Mouse (Mus musculus): ENCODE data around the gene Ptpru. TPM values are rescaled to one million over a fixed set of nuclear protein-coding genes. Genes with fewer than 3 reads are reported as not detected.

The Ptpru gene
- polyA plus RNA-seq (2014; fragmentation: Nextera tagmentation; extraction: Ambion mirVana) = 5.4 and 5.7 TPM in 2 replicates

DNA sequence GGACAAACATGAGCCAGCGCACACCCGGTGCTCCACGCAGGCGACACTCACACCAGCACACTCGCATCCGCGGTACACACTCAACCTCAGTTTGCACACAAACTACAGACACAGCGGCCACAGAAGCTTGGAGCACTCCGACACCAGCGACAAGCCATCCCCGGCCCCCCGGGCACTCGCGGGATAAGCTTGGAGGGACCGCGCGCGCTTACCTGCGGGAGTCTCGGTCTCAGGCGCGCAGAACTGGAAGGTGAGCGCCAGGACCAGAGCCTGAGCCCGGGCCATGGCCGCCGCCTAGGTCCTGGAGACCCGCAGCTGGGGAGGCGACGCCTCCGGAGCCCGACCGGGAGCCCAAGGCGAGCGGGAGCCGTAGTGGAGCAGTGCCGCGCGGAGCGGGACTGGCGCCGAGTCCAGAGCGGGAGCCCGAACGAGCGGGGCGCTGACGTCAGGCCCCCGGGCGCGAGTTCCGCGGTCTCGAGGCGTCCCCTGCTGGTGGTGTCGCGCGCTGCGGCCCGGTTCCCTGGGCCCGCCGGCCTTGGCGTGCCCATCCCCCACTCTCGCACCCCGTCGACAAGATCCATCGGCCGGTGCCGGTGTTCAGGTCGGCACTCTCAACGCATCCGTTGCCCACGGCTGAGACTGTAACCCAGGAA lies at the start of gene Ptpru:
TSS of gene Ptpru (minus strand) at position 417 of the 653 bp plus-strand sequence.
- H3K27me3 ChIP-seq (replicated peaks; ENCODE audit: control insufficient read depth, insufficient read depth, low read length) = peaks cover 15% of the 10 kb centered on the region
- H3K27ac ChIP-seq (ENCODE audit: low read depth) = no peak within 1 kb of the TSS
- peak; percentile 82 for ATAC-seq (replicated peaks; ENCODE audit: low FRiP score, low TSS enrichment, low read depth)
- no peaks in the 10 kb centered on the region for H3K36me3 ChIP-seq (ENCODE audit: control insufficient read depth, insufficient read depth, low read length)
- no peaks in the 10 kb centered on the region for H3K4me1 ChIP-seq (replicated peaks; ENCODE audit: control insufficient read depth, insufficient read depth, low read length)
- peak; percentile 99 for DNase-seq (ENCODE audit: low spot score)
- H3K9me3 ChIP-seq (ENCODE audit: control insufficient read depth, low read length) = no peaks in the 10 kb centered on the region
- peak within 1 kb of the TSS; percentile 47 for H3K4me3 ChIP-seq (ENCODE audit: low read depth, low read length)
- peak within 1 kb of the TSS; percentile 97 for H3K4me2 ChIP-seq (ENCODE audit: low read length)
- peak within 1 kb of the TSS; percentile 69 for H3K9ac ChIP-seq (ENCODE audit: low read length)
- WGBS = under 1% methylated on average over 70 of the region's 72 CpGs

DNA sequence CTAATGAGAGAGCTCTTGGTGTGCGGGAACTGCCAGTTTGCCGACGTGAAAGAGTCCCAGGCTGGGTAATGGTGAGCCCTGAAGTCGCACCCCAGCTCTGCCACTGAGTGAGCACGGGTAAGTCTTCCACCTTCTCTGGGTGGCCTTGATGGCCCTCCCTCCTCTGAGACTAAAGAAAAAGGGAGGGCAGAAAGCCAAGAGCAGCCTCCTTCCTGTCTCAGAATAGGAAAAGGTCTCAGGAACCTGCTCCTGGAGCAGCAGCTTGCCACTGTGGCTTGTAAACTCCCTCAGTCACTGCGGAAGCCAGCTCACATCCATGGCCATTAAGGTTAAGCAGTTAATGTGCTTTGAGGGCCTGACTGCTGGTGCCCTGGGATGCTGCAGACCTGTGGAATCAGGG lies 47.3 kb upstream of the Ptpru start:
- no peak overlapping the region for H3K4me2 ChIP-seq (ENCODE audit: low read length)
- DNase-seq (ENCODE audit: low spot score) = no peak
- no peaks in the 10 kb centered on the region for H3K27me3 ChIP-seq (replicated peaks; ENCODE audit: control insufficient read depth, insufficient read depth, low read length)
- H3K27ac ChIP-seq (ENCODE audit: low read depth) = no peak overlapping the region
- H3K9ac ChIP-seq (ENCODE audit: low read length) = no peak overlapping the region
- peaks cover 35% of the 10 kb centered on the region for H3K36me3 ChIP-seq (ENCODE audit: control insufficient read depth, insufficient read depth, low read length)
- no peaks in the 10 kb centered on the region for H3K9me3 ChIP-seq (ENCODE audit: control insufficient read depth, low read length)
- no peak for ATAC-seq (replicated peaks; ENCODE audit: low FRiP score, low TSS enrichment, low read depth)
- no peak overlapping the region for H3K4me3 ChIP-seq (ENCODE audit: low read depth, low read length)
- 81% methylated on average over 6 of the region's 6 CpGs for WGBS
- peaks cover 4% of the 10 kb centered on the region for H3K4me1 ChIP-seq (replicated peaks; ENCODE audit: control insufficient read depth, insufficient read depth, low read length)

DNA sequence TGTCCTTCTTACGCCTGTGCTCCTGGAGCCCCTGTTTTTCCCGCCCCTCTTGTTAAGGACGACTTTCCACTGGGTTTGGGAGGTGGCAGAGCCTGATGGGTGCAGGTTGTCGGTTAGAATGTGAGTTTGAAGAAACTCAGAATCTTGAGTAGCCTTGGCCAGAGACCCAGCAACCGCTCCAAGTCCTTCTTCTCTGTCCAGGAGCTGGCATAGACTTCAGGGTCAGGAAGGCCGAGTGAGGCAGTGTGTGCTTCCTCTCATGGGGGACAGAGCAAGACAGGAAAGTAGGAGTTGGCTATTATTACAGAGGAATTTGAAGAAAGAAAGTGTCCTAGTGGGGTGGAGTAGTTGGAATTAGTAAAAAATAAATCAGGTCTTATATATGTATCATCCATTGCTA lies 45.5 kb upstream of the Ptpru start:
- Histone ChIP-seq H3K36me3 (ENCODE audit: control insufficient read depth, insufficient read depth, low read length) (peaks cover 35% of the 10 kb centered on the region), H3K27ac (ENCODE audit: low read depth) (no peak overlapping the region), H3K4me2 (ENCODE audit: low read length) (no peak overlapping the region), H3K9ac (ENCODE audit: low read length) (no peak overlapping the region), H3K27me3 (replicated peaks; ENCODE audit: control insufficient read depth, insufficient read depth, low read length) (no peaks in the 10 kb centered on the region), H3K4me3 (ENCODE audit: low read depth, low read length) (no peak overlapping the region), H3K4me1 (replicated peaks; ENCODE audit: control insufficient read depth, insufficient read depth, low read length) (peaks cover 13% of the 10 kb centered on the region), H3K9me3 (ENCODE audit: control insufficient read depth, low read length) (no peaks in the 10 kb centered on the region)
- DNase-seq (ENCODE audit: low spot score) (no peak), ATAC-seq (replicated peaks; ENCODE audit: low FRiP score, low TSS enrichment, low read depth) (no peak)
- 69% methylated on average over 6 of the region's 6 CpGs for WGBS

DNA sequence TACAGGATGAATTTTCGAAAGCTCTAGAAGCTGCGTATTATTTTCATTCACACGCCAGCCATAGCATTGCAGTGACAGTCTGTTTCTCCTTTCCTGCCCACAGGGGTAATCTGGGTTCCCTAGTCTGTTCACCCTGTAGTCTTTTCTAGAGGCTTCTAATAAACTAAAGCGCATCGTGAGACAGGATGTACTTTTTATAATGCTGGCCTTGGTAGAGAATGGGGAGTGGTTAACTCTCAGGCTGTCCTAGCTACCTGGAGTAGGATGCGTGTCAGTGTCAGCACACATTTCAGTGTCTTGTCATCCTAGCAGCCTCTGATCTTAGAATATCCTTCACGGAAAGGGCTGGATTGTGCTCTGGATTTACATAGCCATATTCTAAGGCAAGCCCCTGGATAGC lies 43.2 kb upstream of the Ptpru start:
- Histone ChIP-seq H3K4me3 (ENCODE audit: low read depth, low read length) (no peak overlapping the region), H3K4me2 (ENCODE audit: low read length) (no peak overlapping the region), H3K9ac (ENCODE audit: low read length) (no peak overlapping the region), H3K27me3 (replicated peaks; ENCODE audit: control insufficient read depth, insufficient read depth, low read length) (no peaks in the 10 kb centered on the region), H3K9me3 (ENCODE audit: control insufficient read depth, low read length) (no peaks in the 10 kb centered on the region), H3K36me3 (ENCODE audit: control insufficient read depth, insufficient read depth, low read length) (peaks cover 19% of the 10 kb centered on the region), H3K27ac (ENCODE audit: low read depth) (no peak overlapping the region), H3K4me1 (replicated peaks; ENCODE audit: control insufficient read depth, insufficient read depth, low read length) (peaks cover 26% of the 10 kb centered on the region)
- DNase-seq (ENCODE audit: low spot score) (no peak), ATAC-seq (replicated peaks; ENCODE audit: low FRiP score, low TSS enrichment, low read depth) (no peak)
- 82% methylated on average over 7 of the region's 7 CpGs for whole genome bisulfite sequencing

DNA sequence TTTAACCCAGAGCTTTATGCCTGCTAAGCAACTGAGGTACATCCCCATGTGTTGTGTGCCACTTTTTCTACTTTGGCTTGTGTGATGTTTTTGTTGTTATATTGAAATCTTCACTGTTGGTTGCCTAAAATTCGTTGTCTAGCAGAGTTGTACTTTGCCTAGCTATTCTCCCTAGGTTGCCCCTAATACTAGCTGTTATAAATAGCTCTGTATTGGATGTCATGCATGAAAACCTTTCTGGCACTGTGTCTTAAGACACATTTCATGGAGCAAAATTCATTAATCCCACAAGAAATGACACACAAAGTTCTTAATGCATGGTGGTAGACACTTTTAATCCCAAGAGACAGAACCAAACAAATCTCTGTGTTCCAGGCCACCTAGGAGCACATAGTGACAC lies 41.6 kb upstream of the Ptpru start:
- Histone ChIP-seq H3K4me1 (replicated peaks; ENCODE audit: control insufficient read depth, insufficient read depth, low read length) (peaks cover 40% of the 10 kb centered on the region), H3K9ac (ENCODE audit: low read length) (no peak overlapping the region), H3K27ac (ENCODE audit: low read depth) (no peak overlapping the region), H3K27me3 (replicated peaks; ENCODE audit: control insufficient read depth, insufficient read depth, low read length) (no peaks in the 10 kb centered on the region), H3K36me3 (ENCODE audit: control insufficient read depth, insufficient read depth, low read length) (peaks cover 5% of the 10 kb centered on the region), H3K4me2 (ENCODE audit: low read length) (no peak overlapping the region), H3K9me3 (ENCODE audit: control insufficient read depth, low read length) (no peaks in the 10 kb centered on the region), H3K4me3 (ENCODE audit: low read depth, low read length) (no peak overlapping the region)
- DNase-seq (ENCODE audit: low spot score) = no peak
- 74% methylated on average over 1 of the region's 1 CpGs for WGBS
- ATAC-seq (replicated peaks; ENCODE audit: low FRiP score, low TSS enrichment, low read depth) = no peak

DNA sequence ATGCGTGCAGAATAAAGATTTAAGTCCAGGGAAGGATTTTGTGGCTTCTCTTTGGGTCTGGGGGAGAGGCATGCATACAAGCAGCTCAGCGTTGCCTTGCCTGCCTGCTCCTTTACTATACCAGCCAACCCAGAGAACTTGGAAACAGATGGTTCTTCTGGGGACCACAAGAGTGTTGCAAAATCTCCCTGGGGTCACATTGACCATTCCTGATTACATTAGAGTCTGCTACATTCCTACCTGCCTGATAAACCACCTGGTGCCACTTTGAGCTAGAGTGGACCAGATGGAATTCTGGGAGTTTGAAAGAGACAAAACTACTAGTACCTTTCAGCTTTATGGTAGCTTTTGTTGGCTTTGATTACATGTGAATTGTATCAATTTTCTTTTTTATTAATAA lies 38.7 kb upstream of the Ptpru start:
- DNase-seq (ENCODE audit: low spot score) = no peak
- Histone ChIP-seq H3K9me3 (ENCODE audit: control insufficient read depth, low read length) (no peaks in the 10 kb centered on the region), H3K9ac (ENCODE audit: low read length) (no peak overlapping the region), H3K4me3 (ENCODE audit: low read depth, low read length) (no peak overlapping the region), H3K27ac (ENCODE audit: low read depth) (no peak overlapping the region), H3K27me3 (replicated peaks; ENCODE audit: control insufficient read depth, insufficient read depth, low read length) (no peaks in the 10 kb centered on the region), H3K4me2 (ENCODE audit: low read length) (no peak overlapping the region), H3K36me3 (ENCODE audit: control insufficient read depth, insufficient read depth, low read length) (no peaks in the 10 kb centered on the region), H3K4me1 (replicated peaks; ENCODE audit: control insufficient read depth, insufficient read depth, low read length) (peaks cover 45% of the 10 kb centered on the region)
- ATAC-seq (replicated peaks; ENCODE audit: low FRiP score, low TSS enrichment, low read depth) = no peak
- WGBS = 82% methylated on average over 2 of the region's 2 CpGs

DNA sequence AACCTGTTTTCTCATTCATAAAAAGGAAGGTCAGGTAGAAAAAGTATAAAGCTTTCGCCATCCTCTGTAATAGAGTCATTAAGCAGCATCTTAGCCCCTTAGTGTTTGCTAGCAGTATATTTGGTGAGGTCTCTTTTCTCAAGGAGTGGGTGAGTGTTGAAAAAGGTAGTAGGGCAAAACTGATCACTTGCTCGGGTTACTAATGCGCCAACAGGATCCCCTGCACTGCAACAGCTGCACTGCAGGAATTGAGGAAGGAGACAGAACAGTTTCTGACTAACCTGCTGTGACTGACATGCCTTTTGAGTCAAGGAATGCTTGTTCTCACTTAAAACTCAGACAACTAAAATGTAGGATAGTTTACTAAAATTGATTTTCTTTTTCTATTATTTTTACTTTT lies 37.2 kb upstream of the Ptpru start:
- no peak for ATAC-seq (replicated peaks; ENCODE audit: low FRiP score, low TSS enrichment, low read depth)
- WGBS = 33% methylated on average over 3 of the region's 3 CpGs
- Histone ChIP-seq H3K4me3 (ENCODE audit: low read depth, low read length) (peak overlapping the region; percentile 96), H3K27ac (ENCODE audit: low read depth) (no peak overlapping the region), H3K4me2 (ENCODE audit: low read length) (peak overlapping the region; percentile 89), H3K36me3 (ENCODE audit: control insufficient read depth, insufficient read depth, low read length) (no peaks in the 10 kb centered on the region), H3K9ac (ENCODE audit: low read length) (peak overlapping the region; percentile 100), H3K4me1 (replicated peaks; ENCODE audit: control insufficient read depth, insufficient read depth, low read length) (peaks cover 40% of the 10 kb centered on the region), H3K9me3 (ENCODE audit: control insufficient read depth, low read length) (no peaks in the 10 kb centered on the region), H3K27me3 (replicated peaks; ENCODE audit: control insufficient read depth, insufficient read depth, low read length) (no peaks in the 10 kb centered on the region)
- no peak for DNase-seq (ENCODE audit: low spot score)

DNA sequence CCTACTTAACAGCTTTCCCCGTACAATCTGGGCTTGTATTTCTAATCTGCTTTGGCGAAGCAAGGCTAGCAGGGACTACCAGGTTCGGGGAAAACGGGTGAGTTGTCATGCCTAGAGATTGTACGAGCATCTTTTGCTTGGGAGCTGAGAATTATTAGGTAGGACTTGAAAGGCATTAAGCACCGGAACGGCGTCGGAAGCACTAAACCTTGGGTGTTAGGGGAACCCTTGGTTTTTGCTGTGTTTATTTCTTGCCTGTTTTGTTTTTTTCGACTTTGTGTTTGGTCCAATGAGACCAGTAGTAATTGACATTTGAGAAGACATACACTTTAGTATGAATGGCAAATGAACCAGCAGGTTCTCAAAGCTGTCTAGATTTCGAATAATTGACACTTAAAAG lies 36.5 kb upstream of the Ptpru start:
- WGBS = 2% methylated on average over 11 of the region's 11 CpGs

DNA sequence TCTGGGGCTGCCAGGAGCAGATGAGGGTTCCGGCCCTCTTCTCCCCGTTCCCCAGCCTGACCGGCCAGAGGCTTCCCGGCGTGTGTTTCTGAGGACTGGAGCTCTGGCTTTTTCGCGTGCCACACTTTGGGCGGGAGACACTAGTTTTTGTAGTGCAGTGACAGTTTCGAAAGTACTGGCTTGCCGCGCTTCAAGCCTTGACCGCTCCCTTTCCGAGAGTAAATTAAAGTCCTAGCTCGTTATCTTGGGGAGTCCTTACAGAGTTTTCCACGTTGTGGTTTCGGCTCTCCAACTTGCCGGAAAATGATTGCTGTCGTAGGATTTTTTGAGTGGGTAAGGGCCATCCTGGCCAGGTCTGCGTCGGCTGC lies 36.1 kb upstream of the Ptpru start:
- ATAC-seq (replicated peaks; ENCODE audit: low FRiP score, low TSS enrichment, low read depth) (peak; percentile 7; the same call in 1 of the 2 replicates), DNase-seq (ENCODE audit: low spot score) (no peak)
- Histone ChIP-seq H3K27me3 (replicated peaks; ENCODE audit: control insufficient read depth, insufficient read depth, low read length) (no peaks in the 10 kb centered on the region), H3K4me1 (replicated peaks; ENCODE audit: control insufficient read depth, insufficient read depth, low read length) (peaks cover 35% of the 10 kb centered on the region), H3K27ac (ENCODE audit: low read depth) (peak overlapping the region; percentile 100), H3K4me3 (ENCODE audit: low read depth, low read length) (peak overlapping the region; percentile 96), H3K4me2 (ENCODE audit: low read length) (peak overlapping the region; percentile 89), H3K9me3 (ENCODE audit: control insufficient read depth, low read length) (no peaks in the 10 kb centered on the region), H3K9ac (ENCODE audit: low read length) (peak overlapping the region; percentile 100), H3K36me3 (ENCODE audit: control insufficient read depth, insufficient read depth, low read length) (no peaks in the 10 kb centered on the region)
- WGBS = under 1% methylated on average over 20 of the region's 20 CpGs

More for the DNA sequence above, 36.5 kb upstream of the Ptpru start:
- Histone ChIP-seq H3K4me2 (ENCODE audit: low read length) (peak overlapping the region; percentile 89), H3K9ac (ENCODE audit: low read length) (peak overlapping the region; percentile 100), H3K4me1 (replicated peaks; ENCODE audit: control insufficient read depth, insufficient read depth, low read length) (peaks cover 35% of the 10 kb centered on the region), H3K36me3 (ENCODE audit: control insufficient read depth, insufficient read depth, low read length) (no peaks in the 10 kb centered on the region), H3K27ac (ENCODE audit: low read depth) (peak overlapping the region; percentile 100), H3K4me3 (ENCODE audit: low read depth, low read length) (peak overlapping the region; percentile 96), H3K27me3 (replicated peaks; ENCODE audit: control insufficient read depth, insufficient read depth, low read length) (no peaks in the 10 kb centered on the region), H3K9me3 (ENCODE audit: control insufficient read depth, low read length) (no peaks in the 10 kb centered on the region)
- no peak for ATAC-seq (replicated peaks; ENCODE audit: low FRiP score, low TSS enrichment, low read depth)
- DNase-seq (ENCODE audit: low spot score) = no peak

Data from intestine, embryonic 14.5 days (tissue).